Mouse (Mus musculus) small intestine, adult 2 months (tissue): ENCODE measurements around the gene Ccdc38.

Experiments
- CTCF ChIP-seq: fragments of 200-500 bp; IDR thresholded peaks from 2 replicates; pipeline ENCODE4 v1.5.1; 2012; ENCODE audit warnings: low read depth, mild to moderate bottlenecking, control low read depth, inconsistent platforms, low read length, moderate library complexity, mixed read lengths; ENCODE audit not compliant: insufficient replicate concordance, insufficient read length; ENCODE audit errors: extremely low read depth
- POLR2A ChIP-seq: fragments of 200-500 bp; IDR thresholded peaks from 2 replicates; pipeline ENCODE4 v1.6.1; 2012; ENCODE audit warnings: low read depth, mild to moderate bottlenecking, control low read depth, inconsistent platforms, low read length, moderate library complexity

GRCm38 (mm10) chr10:93567841-93568566 lies 27.6 kb downstream of the Ccdc38 start:
- TF ChIP-seq CTCF (no peak), POLR2A (no peak)
